Mouse (Mus musculus): ENCODE results near the gene Saysd1. TPM values are rescaled to one million over a fixed set of nuclear protein-coding genes. Genes with fewer than 3 reads are reported as not detected.
A peak's percentile ranks its signal among the peaks of the same experiment; 100 is the strongest.

Gene Saysd1
- total and polyA plus RNA-seq, 3 experiments: 3.2 to 4.4 TPM; not detected in 1

DNA sequence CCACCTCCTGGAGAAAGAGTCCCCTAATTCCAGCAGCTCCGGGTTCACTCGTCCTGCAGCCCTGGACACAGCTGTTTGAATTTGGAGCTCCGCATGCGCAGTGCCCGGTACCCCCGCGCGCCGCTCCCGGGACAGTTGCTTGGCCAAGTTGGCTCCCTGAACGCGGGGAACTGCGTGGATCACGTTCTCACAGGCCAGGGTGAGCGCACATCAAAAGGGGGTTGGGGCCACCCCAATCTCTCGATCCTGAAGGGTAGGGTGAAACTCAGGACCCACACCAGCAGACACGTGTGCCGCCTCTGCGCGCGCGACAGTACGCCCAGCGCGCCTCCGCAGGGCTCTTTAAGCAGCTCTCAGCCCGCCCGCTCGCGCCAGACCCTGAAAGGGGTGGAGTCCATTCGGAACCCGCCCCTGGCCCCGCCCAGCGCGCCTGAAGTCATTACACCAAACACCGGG lies 43.2 kb upstream of the Saysd1 start, which contains the start of gene Kcnk5 (continued):
- TF ChIP-seq POLR2AphosphoS5 (IDR thresholded peaks at IDR 0.05; ENCODE audit: borderline replicate concordance, low read depth, low read length) (no peak; the same call in 1 of the 2 replicates), USF1 (IDR thresholded peaks at IDR 0.05; ENCODE audit: low read depth, low read length) (peak; percentile 44; the same call in 1 of the 2 replicates), GATA1 (IDR thresholded peaks at IDR 0.05; ENCODE audit: low read depth, low read length) (no peak), EP300 (IDR thresholded peaks at IDR 0.05; ENCODE audit: low read depth in 1 of 2, low read length in 2 of 2) (no peak), MYC (IDR thresholded peaks at IDR 0.05; ENCODE audit: low read depth, low read length) (peak; percentile 88), RCOR1 (IDR thresholded peaks at IDR 0.05; ENCODE audit: low read depth, low read length) (no peak), JUND (IDR thresholded peaks at IDR 0.05; ENCODE audit: low read depth, low read length) (no peak), TCF12 (IDR thresholded peaks at IDR 0.05; ENCODE audit: low read depth, low read length) (peak; percentile 16; the same call in 1 of the 2 replicates), SIN3A (IDR thresholded peaks at IDR 0.05; ENCODE audit: low read length) (peak; percentile 73), NRF1 (IDR thresholded peaks at IDR 0.05; ENCODE audit: insufficient read depth, low read depth, low read length, poor library complexity, severe bottlenecking) (peak; percentile 84), KAT2A (conservative IDR thresholded peaks at IDR 0.05; ENCODE audit: low read depth, low read length) (no peak), POLR2AphosphoS2 (IDR thresholded peaks at IDR 0.05; ENCODE audit: low read length) (peak; percentile 86), GABPA (IDR thresholded peaks at IDR 0.05; ENCODE audit: low read depth, low read length) (no peak), CHD1 (IDR thresholded peaks at IDR 0.05; ENCODE audit: low read depth, low read length) (no peak), MAZ (IDR thresholded peaks at IDR 0.05; ENCODE audit: low read depth, low read length) (peak; percentile 5; the same call in 1 of the 2 replicates), ZC3H11A (IDR thresholded peaks at IDR 0.05; ENCODE audit: low read depth, low read length) (no peak), MAFK (IDR thresholded peaks at IDR 0.05; ENCODE audit: borderline replicate concordance, low read depth, low read length) (no peak), NELFE (IDR thresholded peaks at IDR 0.05; ENCODE audit: low read depth, low read length) (peak; percentile 96), CHD2 (IDR thresholded peaks at IDR 0.05; ENCODE audit: low read length) (no peak)

DNA sequence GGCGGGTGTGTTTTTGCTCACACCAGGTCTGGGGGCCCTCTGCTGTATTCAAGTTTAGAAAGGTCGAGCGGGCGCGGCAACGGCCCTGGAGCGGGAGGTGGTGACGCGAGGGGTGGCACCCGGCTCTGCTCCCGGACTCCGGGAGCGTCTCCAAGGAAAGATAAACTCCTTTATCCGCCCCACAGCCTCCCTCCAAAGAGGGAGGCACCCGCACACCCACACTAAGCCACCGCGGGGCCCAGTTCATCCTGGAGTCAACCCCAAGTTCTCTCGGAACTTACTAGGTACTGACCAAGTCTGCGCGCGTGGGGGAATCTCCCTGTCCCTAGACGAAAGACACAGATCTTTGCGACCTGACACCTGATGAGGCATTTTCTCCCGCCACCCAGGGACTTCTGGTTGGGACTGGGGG lies 42.4 kb upstream of the Saysd1 start:
- no peaks in the 10 kb centered on the region for H3K9me3 ChIP-seq (replicated peaks; ENCODE audit: insufficient read depth, low read length)
- peaks cover 2 to 23% of the 10 kb centered on the region in 2 experiments; a peak in 3 of 4 replicates for H3K4me1 ChIP-seq (ENCODE audit: control insufficient read depth in 1 of 2, insufficient read depth in 2 of 2, low read length in 2 of 2)
- peak overlapping the region; percentile 61 for H3K27ac ChIP-seq (ENCODE audit: control insufficient read depth, low read depth, low read length)
- H3K4me3 ChIP-seq (ENCODE audit: control insufficient read depth in 1 of 2, insufficient read depth in 1 of 2, low read depth in 2 of 2, low read length in 2 of 2): peak overlapping the region; percentile 48 to 84
- H3K79me2 ChIP-seq (ENCODE audit: control insufficient read depth, insufficient read depth, low read length, poor library complexity): peaks cover 25% of the 10 kb centered on the region
- peaks cover 0 to 21% of the 10 kb centered on the region in 2 experiments; a peak in 2 of 4 replicates for H3K36me3 ChIP-seq (ENCODE audit: control insufficient read depth in 1 of 2, insufficient read depth in 2 of 2, low read length in 2 of 2)
- TF ChIP-seq SMC3 (IDR thresholded peaks at IDR 0.05; ENCODE audit: low read depth, low read length) (no peak), NELFE (IDR thresholded peaks at IDR 0.05; ENCODE audit: low read depth, low read length) (no peak), ELF1 (IDR thresholded peaks at IDR 0.05; ENCODE audit: low read depth, low read length) (no peak), SIN3A (IDR thresholded peaks at IDR 0.05; ENCODE audit: low read length) (peak; percentile 21), POLR2AphosphoS2 (IDR thresholded peaks at IDR 0.05; ENCODE audit: low read length) (no peak), RAD21 (IDR thresholded peaks at IDR 0.05; ENCODE audit: low read depth, low read length) (no peak), USF1 (IDR thresholded peaks at IDR 0.05; ENCODE audit: low read depth, low read length) (no peak), GABPA (IDR thresholded peaks at IDR 0.05; ENCODE audit: low read depth, low read length) (no peak), TCF12 (IDR thresholded peaks at IDR 0.05; ENCODE audit: low read depth, low read length) (no peak), TAL1 (IDR thresholded peaks at IDR 0.05; ENCODE audit: low read length) (no peak), CHD2 (IDR thresholded peaks at IDR 0.05; ENCODE audit: low read length) (no peak), GATA1 (IDR thresholded peaks at IDR 0.05; ENCODE audit: low read depth, low read length) (0 out of 2 replicates have a peak, but pooled peaks have one; percentile 5)
- no peaks in the 10 kb centered on the region for H3K27me3 ChIP-seq (ENCODE audit: control insufficient read depth in 1 of 2, insufficient read depth in 2 of 2, low read length in 2 of 2)
- DNase-seq (ENCODE audit: low read depth, low spot score): peak; percentile 59
- peak overlapping the region; percentile 93 for H3K9ac ChIP-seq (ENCODE audit: control insufficient read depth, low read depth, low read length, poor library complexity, severe bottlenecking)

Measured in MEL (cell line).